Mouse (Mus musculus) thymus, adult 2 months (tissue): ENCODE data around the gene Rps6kl1. TPM values are rescaled to one million over a fixed set of nuclear protein-coding genes. Genes with fewer than 3 reads are reported as not detected.
A peak's percentile ranks its signal among the peaks of the same experiment; 100 is the strongest.

Source experiments
- DNase-seq: peaks from one replicate; pipeline ENCODE4 v3.0.0; 2021
- H3K27ac ChIP-seq: fragments of 200-500 bp; 2 replicates; pipeline ENCODE4 v1.5.1; 2012; ENCODE audit warnings: low read length, control low read depth; ENCODE audit not compliant: control insufficient read depth, insufficient read depth
- H3K27me3 ChIP-seq: fragments of 200-500 bp; 2 replicates; pipeline ENCODE4 v1.6.1; 2012; ENCODE audit warnings: mild to moderate bottlenecking, low read length, moderate library complexity, mixed read lengths; ENCODE audit not compliant: control insufficient read depth, insufficient read depth
- H3K36me3 ChIP-seq: fragments of 200-500 bp; 2 replicates; pipeline ENCODE4 v1.6.1; 2012; ENCODE audit warnings: mild to moderate bottlenecking, low read length, moderate library complexity; ENCODE audit not compliant: control insufficient read depth, insufficient read depth
- H3K4me1 ChIP-seq: fragments of 200-500 bp; replicated peaks from 2 replicates; pipeline ENCODE4 v1.6.1; 2012; ENCODE audit warnings: low read length; ENCODE audit not compliant: control insufficient read depth, insufficient read depth
- H3K4me3 ChIP-seq: fragments of 200-500 bp; 2 replicates; pipeline ENCODE4 v1.5.1; 2012; ENCODE audit warnings: mild to moderate bottlenecking, low read length, control low read depth, moderate library complexity; ENCODE audit not compliant: control insufficient read depth, insufficient read depth
- CTCF ChIP-seq: fragments of 200-500 bp; IDR thresholded peaks from 2 replicates; pipeline ENCODE4 v1.5.1; 2012; ENCODE audit warnings: mild to moderate bottlenecking, control low read depth, low read length, moderate library complexity, borderline replicate concordance; ENCODE audit not compliant: control insufficient read depth, poor library complexity, insufficient read depth; ENCODE audit errors: extremely low read depth
- POLR2A ChIP-seq: fragments of 200-500 bp; IDR thresholded peaks from 2 replicates; pipeline ENCODE4 v1.6.1; 2012; ENCODE audit warnings: mild to moderate bottlenecking, low read length, control low read depth, moderate library complexity; ENCODE audit not compliant: control insufficient read depth, poor library complexity, insufficient read depth; ENCODE audit errors: extremely low read depth
- WGBS: fragments of 180-500 bp; shearing (Covaris S2); methylation state at CpG from one replicate; pipeline ENCODE4 v1.1.7; 2018; 5-methylcytosine and 5-hydroxymethylcytosine counted together
- polyA plus RNA-seq: library from polyadenylated mRNA; depleted of rRNA; stranded (reverse); fragments of >200 nt; gene quantifications from 2 replicates; pipeline ENCODE4 v1.2.3, GENCODE M21; 2012

Rps6kl1 gene
- polyA plus RNA-seq, 1 experiment, result 11.4 TPM

GRCm38 (mm10) chr12:85176846-85177523 is 25.9 kb upstream of the Rps6kl1 start:
- DNase-seq, result peak; percentile 62
- no peaks in the 10 kb centered on the region for H3K36me3 ChIP-seq
- H3K4me3 ChIP-seq, result peak overlapping the region; percentile 30
- no peaks in the 10 kb centered on the region for H3K27me3 ChIP-seq
- H3K27ac ChIP-seq, result no peak overlapping the region
- peaks cover 26% of the 10 kb centered on the region for H3K4me1 ChIP-seq
- 3% methylated on average over 32 of the region's 32 CpGs for WGBS
- TF ChIP-seq POLR2A (no peak), CTCF (no peak)

- no peak overlapping the region for H3K27ac ChIP-seq
- H3K27me3 ChIP-seq, result no peaks in the 10 kb centered on the region
- WGBS, result 89% methylated on average over 11 of the region's 11 CpGs
- H3K36me3 ChIP-seq, result no peaks in the 10 kb centered on the region
- H3K4me1 ChIP-seq, result peaks cover 18% of the 10 kb centered on the region
- TF ChIP-seq CTCF, result no peak
- no peak for TF ChIP-seq POLR2A
- no peak overlapping the region for H3K4me3 ChIP-seq
- DNase-seq, result no peak
Measured at GRCm38 (mm10) chr12:85175926-85176845, 25.1 kb upstream of the Rps6kl1 start.

DNA sequence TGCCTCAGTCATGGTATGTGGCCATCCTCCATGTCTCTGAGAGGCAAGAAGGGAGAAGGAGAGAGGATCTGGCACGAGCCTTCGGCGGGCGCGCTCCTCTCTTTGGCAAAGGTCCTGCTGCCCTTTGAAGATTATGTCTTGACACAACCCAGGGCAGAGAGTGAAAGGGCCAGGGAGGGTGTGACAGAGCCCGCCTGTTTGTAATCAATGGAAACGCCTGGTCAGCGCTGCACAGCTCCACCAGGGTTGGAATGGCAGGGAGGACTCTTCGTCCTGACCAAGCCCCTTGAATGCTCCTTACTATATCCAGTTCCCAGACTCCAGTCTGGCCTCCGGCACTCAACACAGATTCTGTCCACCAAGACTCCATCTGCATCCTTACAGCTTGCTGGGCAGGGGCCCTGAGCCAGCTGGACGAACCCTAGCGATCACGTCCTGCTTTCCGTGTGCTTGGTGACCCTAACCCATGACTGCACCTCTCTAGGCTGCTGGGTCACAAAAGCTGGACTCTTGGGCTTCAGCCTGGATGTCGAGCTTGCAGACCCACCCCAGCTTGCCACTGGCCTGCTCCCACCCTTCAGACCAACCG is 24.1 kb upstream of the Rps6kl1 start:
- no peak for TF ChIP-seq POLR2A
- no peak for TF ChIP-seq CTCF
- WGBS, result 96% methylated on average over 16 of the region's 16 CpGs
- no peaks in the 10 kb centered on the region for H3K36me3 ChIP-seq
- no peak overlapping the region for H3K4me3 ChIP-seq
- peaks cover 14% of the 10 kb centered on the region for H3K4me1 ChIP-seq
- no peak overlapping the region for H3K27ac ChIP-seq
- H3K27me3 ChIP-seq, result no peaks in the 10 kb centered on the region
- DNase-seq, result no peak

DNA sequence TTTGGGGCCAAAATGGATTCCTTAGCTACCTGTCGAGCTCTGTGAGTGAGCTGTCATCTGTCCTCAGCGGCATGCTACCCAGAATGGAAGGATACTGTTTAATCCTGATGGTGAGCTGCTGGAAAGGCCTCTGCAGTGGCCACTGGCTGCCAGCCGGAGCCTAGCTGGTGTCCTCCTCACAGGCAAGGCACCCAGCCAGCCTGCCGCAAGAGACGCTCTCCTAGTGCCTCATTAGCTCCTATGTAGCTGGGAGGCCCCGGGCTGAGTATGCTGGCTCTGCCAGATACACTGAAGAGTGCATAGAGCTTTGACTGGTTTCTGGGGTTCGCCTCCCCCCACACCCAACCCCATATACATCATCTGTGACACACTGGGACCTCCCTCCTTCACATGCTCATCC is 23.0 kb upstream of the Rps6kl1 start:
- Histone ChIP-seq H3K27ac (no peak overlapping the region), H3K27me3 (no peaks in the 10 kb centered on the region), H3K4me3 (no peak overlapping the region), H3K4me1 (peaks cover 18% of the 10 kb centered on the region), H3K36me3 (no peaks in the 10 kb centered on the region)
- DNase-seq, result no peak
- WGBS, result 92% methylated on average over 7 of the region's 7 CpGs
- TF ChIP-seq POLR2A (no peak), CTCF (no peak)

DNA sequence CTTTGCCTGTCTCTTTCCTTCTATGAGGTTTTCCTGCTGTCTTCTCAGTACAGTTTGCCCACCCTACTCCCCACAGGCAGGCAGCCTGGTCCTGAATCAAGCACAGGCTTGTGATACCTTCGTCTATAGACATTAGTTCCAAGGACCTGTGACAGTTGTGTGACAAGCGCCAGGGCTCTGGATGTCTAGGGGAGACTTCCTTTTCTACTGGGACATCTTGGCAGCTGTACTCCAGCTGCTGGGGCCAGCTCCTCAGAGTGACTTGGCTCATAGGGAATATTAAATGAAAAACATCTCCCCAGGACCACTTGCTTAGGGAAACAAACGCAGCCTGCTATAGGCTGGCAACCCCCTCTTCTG is 19.9 kb upstream of the Rps6kl1 start:
- WGBS, result 89% methylated on average over 3 of the region's 3 CpGs
- DNase-seq, result no peak
- Histone ChIP-seq H3K4me3 (no peak overlapping the region), H3K27ac (no peak overlapping the region), H3K4me1 (peaks cover 3% of the 10 kb centered on the region; the same call in 1 of the 2 replicates), H3K27me3 (no peaks in the 10 kb centered on the region), H3K36me3 (no peaks in the 10 kb centered on the region)
- TF ChIP-seq POLR2A (no peak), CTCF (no peak)

DNA sequence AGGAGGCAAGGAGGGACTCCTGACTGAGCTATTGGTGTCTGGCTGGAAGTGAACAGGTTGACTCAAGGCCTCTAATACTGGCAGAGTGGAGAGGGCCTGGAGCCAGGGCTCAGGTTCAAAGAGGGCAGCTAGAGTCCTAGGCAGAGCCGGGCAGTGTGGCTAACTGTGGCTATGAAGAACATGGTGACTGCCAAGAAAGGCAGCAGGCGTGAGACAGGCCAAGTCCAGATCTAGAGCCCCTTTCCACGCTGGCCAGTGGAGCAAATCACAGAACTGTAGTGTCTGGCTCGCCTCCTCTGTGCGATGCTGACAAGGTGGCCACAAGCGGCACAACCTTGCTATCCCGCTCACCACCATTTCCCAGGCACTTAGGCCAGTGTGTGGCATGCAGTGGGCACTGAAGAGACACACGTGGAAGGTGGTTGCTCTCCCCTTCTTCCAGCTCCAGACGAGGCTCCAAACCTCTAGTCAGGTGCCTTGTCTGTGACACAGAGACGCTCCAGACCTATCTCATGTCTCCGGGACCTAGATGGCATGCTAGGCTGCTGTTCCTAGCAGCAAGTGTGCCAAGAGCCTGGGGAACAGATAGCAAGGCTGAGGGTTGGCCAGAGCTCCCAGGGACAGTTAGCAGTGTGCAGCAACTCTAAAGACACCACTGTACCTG is 19.4 kb upstream of the Rps6kl1 start:
- no peaks in the 10 kb centered on the region for H3K36me3 ChIP-seq
- DNase-seq, result no peak

More for the DNA sequence above, 19.4 kb upstream of the Rps6kl1 start:
- WGBS, result 94% methylated on average over 11 of the region's 11 CpGs
- Histone ChIP-seq H3K27me3 (no peaks in the 10 kb centered on the region), H3K4me3 (no peak overlapping the region), H3K27ac (no peak overlapping the region), H3K4me1 (peaks cover 3% of the 10 kb centered on the region; the same call in 1 of the 2 replicates)
- TF ChIP-seq POLR2A, result no peak
- no peak for TF ChIP-seq CTCF
